Mouse (Mus musculus) lung, embryonic 15.5 days (tissue): ENCODE measurements around the gene Coro1c. TPM values are rescaled to one million over a fixed set of nuclear protein-coding genes. Genes with fewer than 3 reads are reported as not detected.
A peak's percentile ranks its signal among the peaks of the same experiment; 100 is the strongest.

Experiments used
- ATAC-seq: fragments of 200-750 bp; cut with Nextera tagmentation; 2 replicates; pipeline ENCODE4 v1.8.0; 2017; ENCODE audit warnings: moderate number of reproducible peaks, borderline replicate concordance; ENCODE audit not compliant: low FRiP score, low TSS enrichment; ENCODE audit errors: extremely low read depth
- H3K27ac ChIP-seq: fragments of 300-500 bp; sonication (generic); 2 replicates; pipeline ENCODE4 v1.5.1; 2015; ENCODE audit warnings: moderate library complexity, mild to moderate bottlenecking, inconsistent platforms
- H3K27me3 ChIP-seq: fragments of 300-500 bp; sonication (generic); 2 replicates; pipeline ENCODE4 v1.6.1; 2015; ENCODE audit warnings: inconsistent platforms
- H3K36me3 ChIP-seq: fragments of 300-500 bp; sonication (generic); 2 replicates; pipeline ENCODE4 v1.6.1; 2015; ENCODE audit warnings: inconsistent platforms
- H3K4me1 ChIP-seq: fragments of 300-500 bp; sonication (generic); 2 replicates; pipeline ENCODE4 v1.6.1; 2015; ENCODE audit warnings: inconsistent platforms
- H3K4me2 ChIP-seq: fragments of 300-500 bp; sonication (generic); 2 replicates; pipeline ENCODE4 v1.6.1; 2015; ENCODE audit warnings: inconsistent platforms, mild to moderate bottlenecking, moderate library complexity
- H3K4me3 ChIP-seq: fragments of 300-500 bp; sonication (generic); 2 replicates; pipeline ENCODE4 v1.5.1; 2015; ENCODE audit warnings: mild to moderate bottlenecking, inconsistent platforms
- H3K9ac ChIP-seq: fragments of 300-500 bp; sonication (generic); 2 replicates; pipeline ENCODE4 v1.6.1; 2015; ENCODE audit warnings: inconsistent platforms
- H3K9me3 ChIP-seq: fragments of 300-500 bp; sonication (generic); 2 replicates; pipeline ENCODE4 v1.6.1; 2016; ENCODE audit warnings: inconsistent platforms
- WGBS: fragments of 180-500 bp; shearing (Covaris S2); methylation state at CpG from one replicate; pipeline ENCODE4 v1.1.7; 2015; 5-methylcytosine and 5-hydroxymethylcytosine counted together
- polyA plus RNA-seq: library from polyadenylated mRNA; unstranded; fragments of >200 nt; fragmentation: Nextera tagmentation; extraction: Ambion mirVana; gene quantifications from 2 replicates; pipeline ENCODE4 v1.2.1, GENCODE M21; 2015

Coro1c gene
- polyA plus RNA-seq, 1 experiment from 2014 or later = 144 TPM

GRCm38 (mm10) chr5:113850680-113851230, 57.8 kb downstream of the Coro1c start:
- H3K4me2 ChIP-seq = no peak overlapping the region
- no peaks in the 10 kb centered on the region for H3K27me3 ChIP-seq
- ATAC-seq = no peak
- no peak overlapping the region for H3K27ac ChIP-seq
- H3K36me3 ChIP-seq = peaks cover 48% of the 10 kb centered on the region
- no peaks in the 10 kb centered on the region for H3K9me3 ChIP-seq
- H3K9ac ChIP-seq = no peak overlapping the region
- WGBS = 52% methylated on average over 8 of the region's 8 CpGs
- no peak overlapping the region for H3K4me3 ChIP-seq
- peaks cover 6% of the 10 kb centered on the region for H3K4me1 ChIP-seq

- 84% methylated on average over 9 of the region's 9 CpGs for WGBS
- H3K27me3 ChIP-seq = no peaks in the 10 kb centered on the region
- no peaks in the 10 kb centered on the region for H3K9me3 ChIP-seq
- H3K4me3 ChIP-seq = no peak overlapping the region
- ATAC-seq = no peak
- peaks cover 17% of the 10 kb centered on the region for H3K4me1 ChIP-seq
- no peak overlapping the region for H3K9ac ChIP-seq
- H3K36me3 ChIP-seq = peaks cover 70% of the 10 kb centered on the region
- no peak overlapping the region for H3K27ac ChIP-seq
- H3K4me2 ChIP-seq = no peak overlapping the region
Observed at GRCm38 (mm10) chr5:113847636-113848035, 60.9 kb downstream of the Coro1c start.

GRCm38 (mm10) chr5:113846656-113847055, 61.9 kb downstream of the Coro1c start:
- no peak overlapping the region for H3K27ac ChIP-seq
- no peak overlapping the region for H3K9ac ChIP-seq
- no peak for ATAC-seq
- no peak overlapping the region for H3K4me3 ChIP-seq
- whole genome bisulfite sequencing = 84% methylated on average over 8 of the region's 8 CpGs
- no peaks in the 10 kb centered on the region for H3K9me3 ChIP-seq
- peaks cover 20% of the 10 kb centered on the region for H3K4me1 ChIP-seq
- peaks cover 69% of the 10 kb centered on the region for H3K36me3 ChIP-seq
- no peak overlapping the region for H3K4me2 ChIP-seq
- H3K27me3 ChIP-seq = no peaks in the 10 kb centered on the region

- Histone ChIP-seq H3K27me3 (no peaks in the 10 kb centered on the region), H3K9ac (no peak overlapping the region), H3K4me3 (no peak overlapping the region), H3K4me2 (no peak overlapping the region), H3K4me1 (peaks cover 27% of the 10 kb centered on the region), H3K9me3 (no peaks in the 10 kb centered on the region), H3K27ac (no peak overlapping the region), H3K36me3 (peaks cover 62% of the 10 kb centered on the region)
- ATAC-seq = no peak
- WGBS = 86% methylated on average over 8 of the region's 8 CpGs
Observed at GRCm38 (mm10) chr5:113845627-113846026, 62.9 kb downstream of the Coro1c start.

- Histone ChIP-seq H3K4me3 (no peak overlapping the region), H3K27ac (peak overlapping the region; percentile 80), H3K4me2 (peak overlapping the region; percentile 33)
Observed at GRCm38 (mm10) chr5:113844721-113845120, 63.8 kb downstream of the Coro1c start.

GRCm38 (mm10) chr5:113844106-113844505, 64.5 kb downstream of the Coro1c start:
- Histone ChIP-seq H3K4me3 (no peak overlapping the region), H3K9ac (no peak overlapping the region), H3K9me3 (no peaks in the 10 kb centered on the region), H3K36me3 (peaks cover 47% of the 10 kb centered on the region), H3K4me2 (peak overlapping the region; percentile 33), H3K4me1 (peaks cover 27% of the 10 kb centered on the region), H3K27me3 (no peaks in the 10 kb centered on the region), H3K27ac (peak overlapping the region; percentile 80)
- WGBS = 53% methylated on average over 15 of the region's 15 CpGs
- ATAC-seq = peak; percentile 52; the same call in 1 of the 2 replicates

More at GRCm38 (mm10) chr5:113844721-113845120, 63.8 kb downstream of the Coro1c start:
- 54% methylated on average over 7 of the region's 7 CpGs for WGBS
- peak; percentile 26 for ATAC-seq
- Histone ChIP-seq H3K9me3 (no peaks in the 10 kb centered on the region), H3K27me3 (no peaks in the 10 kb centered on the region), H3K4me1 (peaks cover 27% of the 10 kb centered on the region), H3K36me3 (peaks cover 53% of the 10 kb centered on the region), H3K9ac (no peak overlapping the region)

GRCm38 (mm10) chr5:113842906-113843305, 65.7 kb downstream of the Coro1c start:
- Histone ChIP-seq H3K27ac (no peak overlapping the region), H3K27me3 (no peaks in the 10 kb centered on the region), H3K9me3 (no peaks in the 10 kb centered on the region)

GRCm38 (mm10) chr5:113842244-113842643, 66.3 kb downstream of the Coro1c start:
- Histone ChIP-seq H3K27ac (no peak overlapping the region), H3K27me3 (no peaks in the 10 kb centered on the region), H3K9me3 (no peaks in the 10 kb centered on the region), H3K4me1 (peaks cover 27% of the 10 kb centered on the region), H3K4me2 (no peak overlapping the region), H3K36me3 (peaks cover 39% of the 10 kb centered on the region), H3K9ac (no peak overlapping the region), H3K4me3 (no peak overlapping the region)
- no peak for ATAC-seq
- 74% methylated on average over 9 of the region's 9 CpGs for WGBS

More at GRCm38 (mm10) chr5:113842906-113843305, 65.7 kb downstream of the Coro1c start:
- Histone ChIP-seq H3K4me2 (no peak overlapping the region), H3K9ac (no peak overlapping the region), H3K36me3 (peaks cover 46% of the 10 kb centered on the region), H3K4me3 (no peak overlapping the region), H3K4me1 (peaks cover 27% of the 10 kb centered on the region)
- WGBS = 90% methylated on average over 9 of the region's 9 CpGs
- no peak for ATAC-seq

- no peak for ATAC-seq
- Histone ChIP-seq H3K9me3 (no peaks in the 10 kb centered on the region), H3K9ac (no peak overlapping the region), H3K36me3 (peaks cover 35% of the 10 kb centered on the region), H3K4me1 (peaks cover 27% of the 10 kb centered on the region), H3K27ac (peak overlapping the region; percentile 12; the same call in 1 of the 2 replicates), H3K4me3 (no peak overlapping the region), H3K27me3 (no peaks in the 10 kb centered on the region), H3K4me2 (no peak overlapping the region)
- WGBS = 51% methylated on average over 23 of the region's 23 CpGs
Observed at GRCm38 (mm10) chr5:113841243-113842225, 67.0 kb downstream of the Coro1c start.

- Histone ChIP-seq H3K27me3 (no peaks in the 10 kb centered on the region), H3K4me1 (peaks cover 27% of the 10 kb centered on the region)
Observed at GRCm38 (mm10) chr5:113840443-113840842, 68.1 kb downstream of the Coro1c start.

GRCm38 (mm10) chr5:113836961-113837360, 71.6 kb downstream of the Coro1c start:
- H3K27me3 ChIP-seq = no peaks in the 10 kb centered on the region
- H3K36me3 ChIP-seq = no peaks in the 10 kb centered on the region
- 0 out of 2 replicates have a peak overlapping the region, but pooled peaks have one; percentile 3 for H3K27ac ChIP-seq
- no peaks in the 10 kb centered on the region for H3K9me3 ChIP-seq
- H3K4me1 ChIP-seq = peaks cover 10% of the 10 kb centered on the region; the same call in 1 of the 2 replicates
- 77% methylated on average over 10 of the region's 10 CpGs for WGBS
- no peak overlapping the region for H3K9ac ChIP-seq
- no peak overlapping the region for H3K4me2 ChIP-seq
- H3K4me3 ChIP-seq = no peak overlapping the region
- ATAC-seq = no peak

More at GRCm38 (mm10) chr5:113840443-113840842, 68.1 kb downstream of the Coro1c start:
- Histone ChIP-seq H3K36me3 (peaks cover 24% of the 10 kb centered on the region), H3K4me3 (no peak overlapping the region), H3K27ac (no peak overlapping the region), H3K4me2 (no peak overlapping the region), H3K9ac (no peak overlapping the region), H3K9me3 (no peaks in the 10 kb centered on the region)
- no peak for ATAC-seq
- 78% methylated on average over 4 of the region's 4 CpGs for WGBS
